Mouse (Mus musculus): Measurements from ENCODE around the gene Bend5. TPM values are rescaled to one million over a fixed set of nuclear protein-coding genes. Genes with fewer than 3 reads are reported as not detected.
A peak's percentile ranks its signal among the peaks of the same experiment; 100 is the strongest.

The Bend5 gene
- polyA plus RNA-seq, 1 experiment from 2014 or later, result 63.6 TPM

- Histone ChIP-seq H3K27me3 (replicated peaks; ENCODE audit: control insufficient read depth, insufficient read depth, low read length) (no peaks in the 10 kb centered on the region), H3K4me3 (ENCODE audit: low read depth, low read length) (no peak overlapping the region), H3K27ac (replicated peaks; ENCODE audit: low read depth, low read length) (peak overlapping the region; percentile 76), H3K4me2 (ENCODE audit: low read depth, low read length) (peak overlapping the region; percentile 20; the same call in 1 of the 2 replicates), H3K9ac (ENCODE audit: low read depth, low read length) (no peak overlapping the region), H3K9me3 (ENCODE audit: control insufficient read depth, low read length) (no peaks in the 10 kb centered on the region), H3K36me3 (ENCODE audit: control insufficient read depth, insufficient read depth, low read length) (no peaks in the 10 kb centered on the region), H3K4me1 (ENCODE audit: control insufficient read depth, insufficient read depth, low read length) (peaks cover 9% of the 10 kb centered on the region; the same call in 1 of the 2 replicates)
- DNase-seq (ENCODE audit: low spot score) (peak; percentile 79), ATAC-seq (ENCODE audit: low read depth) (no peak)
- WGBS, result 51% methylated on average over 4 of the region's 4 CpGs
Observed at GRCm38 (mm10) chr4:111410731-111411130, 4.1 kb upstream of the Bend5 start.

GRCm38 (mm10) chr4:111414399-111414798 lies 407 bp upstream of the Bend5 start:
- peak overlapping the region; percentile 89 for H3K4me3 ChIP-seq (ENCODE audit: low read depth, low read length)
- H3K9ac ChIP-seq (ENCODE audit: low read depth, low read length), result peak overlapping the region; percentile 95
- H3K27ac ChIP-seq (replicated peaks; ENCODE audit: low read depth, low read length), result peak overlapping the region; percentile 94
- no peaks in the 10 kb centered on the region for H3K27me3 ChIP-seq (replicated peaks; ENCODE audit: control insufficient read depth, insufficient read depth, low read length)
- H3K9me3 ChIP-seq (ENCODE audit: control insufficient read depth, low read length), result no peaks in the 10 kb centered on the region
- ATAC-seq (ENCODE audit: low read depth), result peak; percentile 58
- 0% methylated on average over 6 of the region's 6 CpGs for WGBS
- H3K36me3 ChIP-seq (ENCODE audit: control insufficient read depth, insufficient read depth, low read length), result peaks cover 16% of the 10 kb centered on the region
- peak overlapping the region; percentile 75 for H3K4me2 ChIP-seq (ENCODE audit: low read depth, low read length)
- DNase-seq (ENCODE audit: low spot score), result no peak
- peaks cover 27% of the 10 kb centered on the region for H3K4me1 ChIP-seq (ENCODE audit: control insufficient read depth, insufficient read depth, low read length)

GRCm38 (mm10) chr4:111416126-111416525 lies 1.3 kb downstream of the Bend5 start:
- 75% methylated on average over 3 of the region's 3 CpGs for WGBS
- Histone ChIP-seq H3K27me3 (replicated peaks; ENCODE audit: control insufficient read depth, insufficient read depth, low read length) (no peaks in the 10 kb centered on the region), H3K36me3 (ENCODE audit: control insufficient read depth, insufficient read depth, low read length) (peaks cover 24% of the 10 kb centered on the region), H3K27ac (replicated peaks; ENCODE audit: low read depth, low read length) (peak overlapping the region; percentile 94), H3K9ac (ENCODE audit: low read depth, low read length) (peak overlapping the region; percentile 95), H3K4me2 (ENCODE audit: low read depth, low read length) (peak overlapping the region; percentile 75), H3K4me1 (ENCODE audit: control insufficient read depth, insufficient read depth, low read length) (peaks cover 28% of the 10 kb centered on the region), H3K4me3 (ENCODE audit: low read depth, low read length) (peak overlapping the region; percentile 89), H3K9me3 (ENCODE audit: control insufficient read depth, low read length) (no peaks in the 10 kb centered on the region)
- DNase-seq (ENCODE audit: low spot score) (no peak), ATAC-seq (ENCODE audit: low read depth) (no peak)

- H3K4me2 ChIP-seq (ENCODE audit: low read depth, low read length), result peak overlapping the region; percentile 75
- peaks cover 24% of the 10 kb centered on the region for H3K36me3 ChIP-seq (ENCODE audit: control insufficient read depth, insufficient read depth, low read length)
- H3K4me3 ChIP-seq (ENCODE audit: low read depth, low read length), result peak overlapping the region; percentile 89
- no peaks in the 10 kb centered on the region for H3K9me3 ChIP-seq (ENCODE audit: control insufficient read depth, low read length)
- DNase-seq (ENCODE audit: low spot score), result no peak
- peaks cover 27% of the 10 kb centered on the region for H3K4me1 ChIP-seq (ENCODE audit: control insufficient read depth, insufficient read depth, low read length)
- WGBS, result 60% methylated on average over 3 of the region's 3 CpGs
- H3K27me3 ChIP-seq (replicated peaks; ENCODE audit: control insufficient read depth, insufficient read depth, low read length), result no peaks in the 10 kb centered on the region
- ATAC-seq (ENCODE audit: low read depth), result no peak
- peak overlapping the region; percentile 24; the same call in 1 of the 2 replicates for H3K27ac ChIP-seq (replicated peaks; ENCODE audit: low read depth, low read length)
- peak overlapping the region; percentile 95 for H3K9ac ChIP-seq (ENCODE audit: low read depth, low read length)
Observed at GRCm38 (mm10) chr4:111416551-111416950, 1.7 kb downstream of the Bend5 start.

- DNase-seq (ENCODE audit: low spot score) (no peak), ATAC-seq (ENCODE audit: low read depth) (no peak)
- Histone ChIP-seq H3K4me3 (ENCODE audit: low read depth, low read length) (peak overlapping the region; percentile 89), H3K9me3 (ENCODE audit: control insufficient read depth, low read length) (no peaks in the 10 kb centered on the region), H3K27me3 (replicated peaks; ENCODE audit: control insufficient read depth, insufficient read depth, low read length) (no peaks in the 10 kb centered on the region), H3K36me3 (ENCODE audit: control insufficient read depth, insufficient read depth, low read length) (peaks cover 29% of the 10 kb centered on the region), H3K4me2 (ENCODE audit: low read depth, low read length) (peak overlapping the region; percentile 75), H3K4me1 (ENCODE audit: control insufficient read depth, insufficient read depth, low read length) (peaks cover 32% of the 10 kb centered on the region), H3K9ac (ENCODE audit: low read depth, low read length) (peak overlapping the region; percentile 95; the same call in 1 of the 2 replicates), H3K27ac (replicated peaks; ENCODE audit: low read depth, low read length) (no peak overlapping the region; the same call in 1 of the 2 replicates)
- WGBS, result 87% methylated on average over 5 of the region's 5 CpGs
Observed at GRCm38 (mm10) chr4:111417716-111418115, 2.9 kb downstream of the Bend5 start.

GRCm38 (mm10) chr4:111419476-111419875 lies 4.7 kb downstream of the Bend5 start:
- peaks cover 34% of the 10 kb centered on the region for H3K36me3 ChIP-seq (ENCODE audit: control insufficient read depth, insufficient read depth, low read length)
- 82% methylated on average over 1 of the region's 1 CpGs for WGBS
- H3K4me1 ChIP-seq (ENCODE audit: control insufficient read depth, insufficient read depth, low read length), result peaks cover 39% of the 10 kb centered on the region
- no peaks in the 10 kb centered on the region for H3K9me3 ChIP-seq (ENCODE audit: control insufficient read depth, low read length)
- no peak overlapping the region for H3K9ac ChIP-seq (ENCODE audit: low read depth, low read length)
- peak overlapping the region; percentile 30; the same call in 1 of the 2 replicates for H3K27ac ChIP-seq (replicated peaks; ENCODE audit: low read depth, low read length)
- no peak for ATAC-seq (ENCODE audit: low read depth)
- no peaks in the 10 kb centered on the region for H3K27me3 ChIP-seq (replicated peaks; ENCODE audit: control insufficient read depth, insufficient read depth, low read length)
- peak overlapping the region; percentile 75 for H3K4me2 ChIP-seq (ENCODE audit: low read depth, low read length)
- DNase-seq (ENCODE audit: low spot score), result no peak
- H3K4me3 ChIP-seq (ENCODE audit: low read depth, low read length), result no peak overlapping the region; the same call in 1 of the 2 replicates

GRCm38 (mm10) chr4:111420031-111420430 lies 5.2 kb downstream of the Bend5 start:
- Histone ChIP-seq H3K36me3 (ENCODE audit: control insufficient read depth, insufficient read depth, low read length) (peaks cover 39% of the 10 kb centered on the region), H3K4me1 (ENCODE audit: control insufficient read depth, insufficient read depth, low read length) (peaks cover 42% of the 10 kb centered on the region)

GRCm38 (mm10) chr4:111420955-111421354 lies 6.1 kb downstream of the Bend5 start:
- Histone ChIP-seq H3K9ac (ENCODE audit: low read depth, low read length) (no peak overlapping the region), H3K4me1 (ENCODE audit: control insufficient read depth, insufficient read depth, low read length) (peaks cover 41% of the 10 kb centered on the region), H3K36me3 (ENCODE audit: control insufficient read depth, insufficient read depth, low read length) (peaks cover 46% of the 10 kb centered on the region), H3K27me3 (replicated peaks; ENCODE audit: control insufficient read depth, insufficient read depth, low read length) (no peaks in the 10 kb centered on the region), H3K4me3 (ENCODE audit: low read depth, low read length) (no peak overlapping the region; the same call in 1 of the 2 replicates), H3K27ac (replicated peaks; ENCODE audit: low read depth, low read length) (no peak overlapping the region), H3K9me3 (ENCODE audit: control insufficient read depth, low read length) (no peaks in the 10 kb centered on the region), H3K4me2 (ENCODE audit: low read depth, low read length) (peak overlapping the region; percentile 30; the same call in 1 of the 2 replicates)
- WGBS, result 84% methylated on average over 4 of the region's 4 CpGs
- no peak for ATAC-seq (ENCODE audit: low read depth)
- no peak for DNase-seq (ENCODE audit: low spot score)

More at GRCm38 (mm10) chr4:111420031-111420430, 5.2 kb downstream of the Bend5 start:
- ATAC-seq (ENCODE audit: low read depth), result no peak
- H3K4me2 ChIP-seq (ENCODE audit: low read depth, low read length), result peak overlapping the region; percentile 75
- H3K27me3 ChIP-seq (replicated peaks; ENCODE audit: control insufficient read depth, insufficient read depth, low read length), result no peaks in the 10 kb centered on the region
- no peak overlapping the region; the same call in 1 of the 2 replicates for H3K4me3 ChIP-seq (ENCODE audit: low read depth, low read length)
- 0 out of 2 replicates have a peak overlapping the region, but pooled peaks have one; percentile 30 for H3K27ac ChIP-seq (replicated peaks; ENCODE audit: low read depth, low read length)
- WGBS, result 41% methylated on average over 3 of the region's 3 CpGs
- no peak overlapping the region for H3K9ac ChIP-seq (ENCODE audit: low read depth, low read length)
- no peaks in the 10 kb centered on the region for H3K9me3 ChIP-seq (ENCODE audit: control insufficient read depth, low read length)
- DNase-seq (ENCODE audit: low spot score), result peak; percentile 88

- DNase-seq (ENCODE audit: low spot score) (no peak), ATAC-seq (ENCODE audit: low read depth) (no peak)
- no peak overlapping the region for H3K9ac ChIP-seq (ENCODE audit: low read depth, low read length)
- H3K4me1 ChIP-seq (ENCODE audit: control insufficient read depth, insufficient read depth, low read length), result peaks cover 34% of the 10 kb centered on the region
- H3K27me3 ChIP-seq (replicated peaks; ENCODE audit: control insufficient read depth, insufficient read depth, low read length), result no peaks in the 10 kb centered on the region
- peak overlapping the region; percentile 2; the same call in 1 of the 2 replicates for H3K4me2 ChIP-seq (ENCODE audit: low read depth, low read length)
- H3K4me3 ChIP-seq (ENCODE audit: low read depth, low read length), result no peak overlapping the region
- peaks cover 46% of the 10 kb centered on the region for H3K36me3 ChIP-seq (ENCODE audit: control insufficient read depth, insufficient read depth, low read length)
- no peak overlapping the region for H3K27ac ChIP-seq (replicated peaks; ENCODE audit: low read depth, low read length)
- no peaks in the 10 kb centered on the region for H3K9me3 ChIP-seq (ENCODE audit: control insufficient read depth, low read length)
- 76% methylated on average over 6 of the region's 6 CpGs for WGBS
Observed at GRCm38 (mm10) chr4:111421785-111422184, 7.0 kb downstream of the Bend5 start.
